Comparison of ENCODE assay signal across 8 mouse cellular contexts in genomic region chr11:120484265-120484981, GRCm38 (mm10). TPM values are rescaled to one million over a fixed set of nuclear protein-coding genes. Genes with fewer than 3 reads are reported as not detected.
DNase-seq lines count a peak whose midpoint lies in the region; ATAC-seq and TF ChIP-seq lines count a peak whose summit lies in the region.

Gene Mrpl12, plus strand, starts transcription at chr11:120484613.

- H3K9me3 ChIP-seq in hindbrain, embryonic 10.5 days: no peaks in the 10 kb centered on the region
- H3K9me3 ChIP-seq in lung, postnatal 0 days (ENCODE audit: low read length): no peaks in the 10 kb centered on the region

- H3K36me3 ChIP-seq in hindbrain, embryonic 10.5 days: peaks cover 83% of the 10 kb centered on the region
- peaks cover 30% of the 10 kb centered on the region for H3K36me3 ChIP-seq in lung, postnatal 0 days (ENCODE audit: insufficient read depth, low read length)

- TF ChIP-seq EP300 in lung, postnatal 0 days (IDR thresholded peaks at IDR 0.05): no peak

- H3K9ac ChIP-seq in lung, postnatal 0 days (replicated peaks; ENCODE audit: low read depth): peak within 1 kb of the TSS; percentile 76

- WGBS in hindbrain, embryonic 10.5 days: under 1% methylated on average over 60 of the region's 60 CpGs
- WGBS in lung, postnatal 0 days: under 1% methylated on average over 53 of the region's 60 CpGs

- H3K27me3 ChIP-seq in hindbrain, embryonic 10.5 days (ENCODE audit: insufficient read depth, poor library complexity, severe bottlenecking): no peaks in the 10 kb centered on the region
- no peaks in the 10 kb centered on the region for H3K27me3 ChIP-seq in lung, postnatal 0 days (replicated peaks; ENCODE audit: insufficient read depth, low read length)

- peak; percentile 16 for TF ChIP-seq CTCF in lung, postnatal 0 days (IDR thresholded peaks at IDR 0.05)

- H3K4me1 ChIP-seq in hindbrain, embryonic 10.5 days (replicated peaks): peaks cover 29% of the 10 kb centered on the region
- no peaks in the 10 kb centered on the region; the same call in 1 of the 2 replicates for H3K4me1 ChIP-seq in lung, postnatal 0 days (ENCODE audit: insufficient read depth, low read depth, low read length)

- H3K4me2 ChIP-seq in lung, postnatal 0 days (replicated peaks; ENCODE audit: low read depth, low read length): peak within 1 kb of the TSS; percentile 94

- peak; percentile 92 for ATAC-seq in frontal cortex, adult (ENCODE audit: low TSS enrichment)
- ATAC-seq in lung, postnatal 0 days: peak; percentile 96

- H3K4me3 ChIP-seq in hindbrain, embryonic 10.5 days: peak within 1 kb of the TSS; percentile 99
- peak within 1 kb of the TSS; percentile 73 for H3K4me3 ChIP-seq in lung, postnatal 0 days (ENCODE audit: low read depth, low read length)

- peak; percentile 83 for DNase-seq in MEL-GATA-1-ER (ENCODE audit: extremely low read depth, low read depth)
- DNase-seq in cerebellum, adult 8-10 months: peak; percentile 84
- peak; percentile 92 for DNase-seq in hindbrain, embryonic 10.5 days (ENCODE audit: low spot score)
- peak; percentile 90 for DNase-seq in layer of hippocampus, adult 9-11 months
- DNase-seq in lung, postnatal 0 days (ENCODE audit: low spot score): peak; percentile 97
- DNase-seq in ovary, postnatal 14 days (ENCODE audit: low spot score): peak; percentile 78
- DNase-seq in thymus, postnatal 14 days: peak; percentile 89

- H3K27ac ChIP-seq in hindbrain, embryonic 10.5 days: peak within 1 kb of the TSS; percentile 97
- H3K27ac ChIP-seq in lung, postnatal 0 days (ENCODE audit: low read length): peak within 1 kb of the TSS; percentile 38; the same call in 1 of the 2 replicates

RNA-seq across cellular contexts. Expression of gene Mrpl12, which starts in this region (rescaled TPM):
- 171 and 186 TPM in 2 replicates for polyA plus RNA-seq in hindbrain, embryonic 10.5 days (2016; fragmentation: Nextera tagmentation; extraction: Ambion mirVana)
- polyA plus RNA-seq in lung, postnatal 0 days (2015; fragmentation: Nextera tagmentation; extraction: Ambion mirVana): 60.6 and 67.7 TPM in 2 replicates

Comparison
In these comparisons a context has a peak if more than half of its experiments do, and no peak if none do; other contexts are left out.
1. Peak in every context shown above with its lines: DNase-seq, ATAC-seq, H3K4me3 ChIP-seq and H3K27ac ChIP-seq.